Mouse (Mus musculus): Measurements from ENCODE around the gene Slc6a6. TPM values are rescaled to one million over a fixed set of nuclear protein-coding genes. Genes with fewer than 3 reads are reported as not detected.
A peak's percentile ranks its signal among the peaks of the same experiment; 100 is the strongest.

Slc6a6 gene
- polyA plus RNA-seq, 1 experiment = not detected

GRCm38 (mm10) chr6:91690222-91690621 is 6.4 kb downstream of the Slc6a6 start:
- peaks cover 60% of the 10 kb centered on the region for H3K4me1 ChIP-seq (ENCODE audit: control insufficient read depth, insufficient read depth, low read length)
- TF ChIP-seq CTCF (IDR thresholded peaks at IDR 0.05; ENCODE audit: insufficient read depth, low read depth, low read length) = no peak
- no peak for TF ChIP-seq POLR2A (IDR thresholded peaks at IDR 0.05; ENCODE audit: insufficient read depth, low read depth, low read length)
- no peak overlapping the region for H3K27ac ChIP-seq (ENCODE audit: insufficient read depth, low read depth, low read length)
- H3K4me3 ChIP-seq (ENCODE audit: insufficient read depth, low read depth, low read length) = no peak overlapping the region
- 56% methylated on average over 7 of the region's 7 CpGs for WGBS

- TF ChIP-seq CTCF (IDR thresholded peaks at IDR 0.05; ENCODE audit: insufficient read depth, low read depth, low read length) = no peak
- TF ChIP-seq POLR2A (IDR thresholded peaks at IDR 0.05; ENCODE audit: insufficient read depth, low read depth, low read length) = no peak
- peaks cover 61% of the 10 kb centered on the region for H3K4me1 ChIP-seq (ENCODE audit: control insufficient read depth, insufficient read depth, low read length)
- WGBS = 90% methylated on average over 7 of the region's 7 CpGs
Measured at GRCm38 (mm10) chr6:91690646-91691045, 6.8 kb downstream of the Slc6a6 start.

GRCm38 (mm10) chr6:91691576-91691975 is 7.7 kb downstream of the Slc6a6 start:
- WGBS = 84% methylated on average over 4 of the region's 4 CpGs
- peaks cover 55% of the 10 kb centered on the region for H3K4me1 ChIP-seq (ENCODE audit: control insufficient read depth, insufficient read depth, low read length)

More at GRCm38 (mm10) chr6:91690646-91691045, 6.8 kb downstream of the Slc6a6 start:
- no peak overlapping the region for H3K4me3 ChIP-seq (ENCODE audit: insufficient read depth, low read depth, low read length)
- no peak overlapping the region for H3K27ac ChIP-seq (ENCODE audit: insufficient read depth, low read depth, low read length)

GRCm38 (mm10) chr6:91693301-91693886 is 9.5 kb downstream of the Slc6a6 start:
- Histone ChIP-seq H3K27ac (ENCODE audit: insufficient read depth, low read depth, low read length) (peak overlapping the region; percentile 16), H3K4me3 (ENCODE audit: insufficient read depth, low read depth, low read length) (no peak overlapping the region), H3K4me1 (ENCODE audit: control insufficient read depth, insufficient read depth, low read length) (peaks cover 59% of the 10 kb centered on the region)
- TF ChIP-seq POLR2A (IDR thresholded peaks at IDR 0.05; ENCODE audit: insufficient read depth, low read depth, low read length) = no peak
- no peak for TF ChIP-seq CTCF (IDR thresholded peaks at IDR 0.05; ENCODE audit: insufficient read depth, low read depth, low read length)
- 47% methylated on average over 17 of the region's 17 CpGs for WGBS

More at GRCm38 (mm10) chr6:91691576-91691975, 7.7 kb downstream of the Slc6a6 start:
- Histone ChIP-seq H3K27ac (ENCODE audit: insufficient read depth, low read depth, low read length) (no peak overlapping the region), H3K4me3 (ENCODE audit: insufficient read depth, low read depth, low read length) (no peak overlapping the region)
- no peak for TF ChIP-seq CTCF (IDR thresholded peaks at IDR 0.05; ENCODE audit: insufficient read depth, low read depth, low read length)
- no peak for TF ChIP-seq POLR2A (IDR thresholded peaks at IDR 0.05; ENCODE audit: insufficient read depth, low read depth, low read length)

- Histone ChIP-seq H3K4me3 (ENCODE audit: insufficient read depth, low read depth, low read length) (no peak overlapping the region), H3K27ac (ENCODE audit: insufficient read depth, low read depth, low read length) (0 out of 2 replicates have a peak overlapping the region, but pooled peaks have one; percentile 14), H3K4me1 (ENCODE audit: control insufficient read depth, insufficient read depth, low read length) (peaks cover 64% of the 10 kb centered on the region)
- WGBS = 23% methylated on average over 7 of the region's 7 CpGs
- TF ChIP-seq CTCF (IDR thresholded peaks at IDR 0.05; ENCODE audit: insufficient read depth, low read depth, low read length) (no peak), POLR2A (IDR thresholded peaks at IDR 0.05; ENCODE audit: insufficient read depth, low read depth, low read length) (no peak)
Measured at GRCm38 (mm10) chr6:91694610-91695009, 10.8 kb downstream of the Slc6a6 start.

- no peak overlapping the region for H3K4me3 ChIP-seq (ENCODE audit: insufficient read depth, low read depth, low read length)
- TF ChIP-seq POLR2A (IDR thresholded peaks at IDR 0.05; ENCODE audit: insufficient read depth, low read depth, low read length) (no peak), CTCF (IDR thresholded peaks at IDR 0.05; ENCODE audit: insufficient read depth, low read depth, low read length) (no peak)
- H3K4me1 ChIP-seq (ENCODE audit: control insufficient read depth, insufficient read depth, low read length) = peaks cover 32% of the 10 kb centered on the region
- 42% methylated on average over 1 of the region's 1 CpGs for WGBS
- no peak overlapping the region for H3K27ac ChIP-seq (ENCODE audit: insufficient read depth, low read depth, low read length)
Measured at GRCm38 (mm10) chr6:91698831-91699230, 15.0 kb downstream of the Slc6a6 start.

- TF ChIP-seq CTCF (IDR thresholded peaks at IDR 0.05; ENCODE audit: insufficient read depth, low read depth, low read length) = no peak
- TF ChIP-seq POLR2A (IDR thresholded peaks at IDR 0.05; ENCODE audit: insufficient read depth, low read depth, low read length) = no peak
- 75% methylated on average over 4 of the region's 4 CpGs for WGBS
- Histone ChIP-seq H3K4me1 (ENCODE audit: control insufficient read depth, insufficient read depth, low read length) (peaks cover 28% of the 10 kb centered on the region), H3K4me3 (ENCODE audit: insufficient read depth, low read depth, low read length) (no peak overlapping the region), H3K27ac (ENCODE audit: insufficient read depth, low read depth, low read length) (no peak overlapping the region)
Measured at GRCm38 (mm10) chr6:91699482-91700200, 15.8 kb downstream of the Slc6a6 start.

- TF ChIP-seq POLR2A (IDR thresholded peaks at IDR 0.05; ENCODE audit: insufficient read depth, low read depth, low read length) = no peak
- no peak for TF ChIP-seq CTCF (IDR thresholded peaks at IDR 0.05; ENCODE audit: insufficient read depth, low read depth, low read length)
- Histone ChIP-seq H3K27ac (ENCODE audit: insufficient read depth, low read depth, low read length) (no peak overlapping the region), H3K4me1 (ENCODE audit: control insufficient read depth, insufficient read depth, low read length) (peaks cover 28% of the 10 kb centered on the region), H3K4me3 (ENCODE audit: insufficient read depth, low read depth, low read length) (no peak overlapping the region)
- WGBS = 77% methylated on average over 11 of the region's 11 CpGs
Measured at GRCm38 (mm10) chr6:91700823-91701621, 17.2 kb downstream of the Slc6a6 start.

All from olfactory bulb, adult 2 months (tissue).